9 mouse cellular contexts compared by ENCODE assay signal in the genomic region with DNA sequence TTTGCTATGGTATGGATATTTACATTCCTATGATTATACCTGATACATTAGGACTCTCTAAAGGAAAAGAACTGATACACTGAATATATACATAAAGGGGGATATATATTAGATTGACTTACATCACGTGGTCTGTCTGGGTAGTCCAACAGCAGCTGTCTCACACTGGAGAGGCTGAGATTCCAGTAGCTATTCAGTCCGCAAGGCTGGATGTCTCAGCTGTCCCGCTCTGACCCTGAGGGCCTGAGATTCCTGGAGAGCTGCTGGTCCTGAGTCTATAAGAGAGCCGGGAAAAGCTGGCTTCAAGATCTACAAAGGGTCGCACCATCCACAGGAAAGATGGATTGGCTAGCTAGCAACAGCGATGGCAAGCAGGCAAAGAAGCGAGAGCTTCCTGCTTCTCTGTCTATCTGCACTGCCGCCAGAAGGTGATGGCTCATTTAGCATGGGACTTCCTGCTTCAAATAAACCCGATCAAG. TPM values are rescaled to one million over a fixed set of nuclear protein-coding genes. Genes with fewer than 3 reads are reported as not detected.
DNase-seq lines count a peak whose midpoint lies in the region; ATAC-seq and TF ChIP-seq lines count a peak whose summit lies in the region.
"Had no signal": no experiment of that assay in that cellular context is flagged by ENCODE, and none has a peak within 500 bp of the region (broad histone marks: within the 10 kb centered on the region; RNA-seq: fewer than 3 reads in every experiment).

Ston2 (minus strand) TSS at position 429 of the 479 bp plus-strand sequence.

- no peak within 1 kb of the TSS for H3K4me3 ChIP-seq in layer of hippocampus, adult 2 months
- no peak within 1 kb of the TSS for H3K4me3 ChIP-seq in ES-E14 (ENCODE audit: insufficient read depth in 1 of 2, low read depth in 1 of 2, low read length in 2 of 2, poor library complexity in 1 of 2, severe bottlenecking in 1 of 2)
- H3K4me3 ChIP-seq in bone marrow, adult 2 months (replicated peaks; ENCODE audit: control insufficient read depth, low read depth, low read length) = no peak within 1 kb of the TSS

- no peak for TF ChIP-seq POLR2A in bone marrow, adult 2 months (IDR thresholded peaks at IDR 0.05; ENCODE audit: borderline replicate concordance, control insufficient read depth, low read depth, low read length)

- H3K27ac ChIP-seq in layer of hippocampus, adult 2 months = no peak within 1 kb of the TSS
- H3K27ac ChIP-seq in ES-E14 (ENCODE audit: insufficient read depth, low read depth, low read length, poor library complexity, severe bottlenecking) = no peak within 1 kb of the TSS
- no peak within 1 kb of the TSS for H3K27ac ChIP-seq in bone marrow, adult 2 months (ENCODE audit: control insufficient read depth, insufficient read depth, low read depth, low read length, poor library complexity)

- TF ChIP-seq CTCF in layer of hippocampus, adult 2 months (conservative IDR thresholded peaks at IDR 0.05) = no peak
- no peak for TF ChIP-seq CTCF in bone marrow, adult 2 months (IDR thresholded peaks at IDR 0.05; ENCODE audit: control insufficient read depth, insufficient read depth, low read length)

- H3K9ac ChIP-seq in ES-E14 (ENCODE audit: insufficient read depth, low read depth, low read length, poor library complexity, severe bottlenecking) = no peak within 1 kb of the TSS

- DNase-seq in layer of hippocampus, adult 2 months (ENCODE audit: low spot score in 2 of 2) = no peak
- no peak for DNase-seq in layer of hippocampus, adult 9-10 months (ENCODE audit: low spot score)
- no peak for DNase-seq in ES-E14 (ENCODE audit: low read depth, low spot score)
- no peak for DNase-seq in left cerebral cortex, postnatal 14 days (ENCODE audit: low spot score in 2 of 2)
- DNase-seq in heart, adult 8-10 months (ENCODE audit: low spot score) = no peak
- DNase-seq: cerebellum, adult 9-10 months; right cerebral cortex, postnatal 4 days had no signal

- H3K4me1 ChIP-seq in ES-E14 (ENCODE audit: control insufficient read depth in 2 of 2, insufficient read depth in 2 of 2, low read length in 2 of 2, poor library complexity in 1 of 2) = no peaks in the 10 kb centered on the region
- no peaks in the 10 kb centered on the region for H3K4me1 ChIP-seq in bone marrow, adult 2 months (ENCODE audit: control insufficient read depth, insufficient read depth, low read length)

- ATAC-seq in megakaryocyte progenitor cell, adult 5-6 weeks (replicated peaks; ENCODE audit: poor library complexity) = no peak

- no peaks in the 10 kb centered on the region for H3K36me3 ChIP-seq in ES-E14 (ENCODE audit: control insufficient read depth, insufficient read depth, low read length, poor library complexity, severe bottlenecking)

- intact Hi-C loops in left cerebral cortex, postnatal 14 days (cut with DNase I) = loop anchor here (2.0 kb wide), 1 partner anchor 147 kb away; no protein-coding TSS in a partner anchor

- in situ Hi-C loops in ES-E14 (cut with MboI; ENCODE audit: low sequenced_read_pairs in 2 of 2, unreplicated experiment in 2 of 2) = loop anchor here (25.0 kb wide), 2 partner anchors 151 to 376 kb away; no protein-coding TSS in a partner anchor

- H3K9me3 ChIP-seq in ES-E14 (ENCODE audit: control insufficient read depth, insufficient read depth, low read depth, low read length) = no peaks in the 10 kb centered on the region

- WGBS in bone marrow, adult 2 months = 72% methylated on average over 9 of the region's 9 CpGs

TF ChIP-seq in ES-E14, 5 proteins besides CTCF, POLR2A, EP300 and RAD21:
- TF ChIP-seq MAFK (IDR thresholded peaks at IDR 0.05; ENCODE audit: insufficient read depth, low read depth, low read length) = no peak
- no peak for TF ChIP-seq ZNF384 (IDR thresholded peaks at IDR 0.05; ENCODE audit: low read depth, low read length)
- TF ChIP-seq ZC3H11A (IDR thresholded peaks at IDR 0.05; ENCODE audit: borderline replicate concordance, low read depth, low read length) = no peak
- TF ChIP-seq CHD2 (IDR thresholded peaks at IDR 0.05; ENCODE audit: low read depth, low read length) = no peak
- no peak for TF ChIP-seq HCFC1 (IDR thresholded peaks at IDR 0.05; ENCODE audit: borderline replicate concordance, insufficient read depth, low read length)

RNA-seq across cellular contexts. Expression of gene Ston2, which starts in this region (rescaled TPM):
- 10 to 100 TPM; 33.4 to 34.7 TPM for total RNA-seq in layer of hippocampus, adult 2 months (2021)
- 11.7 and 18.0 TPM in 2 replicates for total RNA-seq in ES-E14 (2012; rRNA removed)
- polyA plus RNA-seq in bone marrow, adult 2 months (2011; ENCODE audit: insufficient read depth, insufficient read length, low replicate concordance, missing spikeins) = 3.9 and 14.0 TPM in 2 replicates
- 10 to 100 TPM; 16.7 to 17.6 TPM for total RNA-seq in left cerebral cortex, postnatal 14 days (2021)
- 4.5 and 10.5 TPM in 2 replicates for total RNA-seq in megakaryocyte progenitor cell, adult 5-6 weeks (2015)
- 2.4 and 5.4 TPM in 2 replicates for total RNA-seq in megakaryocyte progenitor cell, adult 5-6 weeks (2017)
- 10 to 100 TPM in 2 of 4 experiments, 1 to 10 TPM in 2; 5.7 to 12.5 (median 10.1) TPM for total RNA-seq in heart, adult 8-10 months (2022)
